Mouse (Mus musculus) c-Kit-positive CD71-positive TER-119-positive erythroid progenitor cells, embryonic 14.5 days (primary cell): ENCODE results near the gene Olfr1045.
"Not testable (repeated sequence)": the region's sequence is repeated elsewhere in the genome, so short reads cannot be mapped to it uniquely, and the experiment has no call there.

Source experiments
- DNase-seq: peaks from one replicate; pipeline ENCODE4 v3.0.0-alpha.2; 2013; ENCODE audit warnings: low spot score

Olfr1045 gene

DNA sequence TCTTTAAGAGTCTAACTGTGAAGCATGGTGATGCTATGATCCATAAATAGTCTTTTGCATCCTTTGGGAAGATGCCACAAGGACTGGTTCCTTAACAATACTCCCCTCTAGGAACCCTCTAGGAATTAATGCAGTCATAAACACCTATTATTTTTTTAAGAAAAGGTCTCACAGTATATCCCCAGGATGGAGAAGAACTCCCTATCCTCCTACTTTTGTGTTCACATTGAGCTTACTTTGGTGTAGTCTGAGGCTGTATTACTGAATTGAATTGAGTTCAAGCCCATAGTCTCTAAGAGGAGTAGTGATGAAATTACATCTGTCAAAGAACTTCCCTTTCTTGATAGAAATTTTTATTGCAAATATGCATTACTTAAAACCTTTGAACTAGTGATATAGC is at the start of gene Olfr1045:
Gene Olfr1045, minus strand, starts transcription at position 101 of the 400 bp plus-strand sequence.
- no peak for DNase-seq

DNA sequence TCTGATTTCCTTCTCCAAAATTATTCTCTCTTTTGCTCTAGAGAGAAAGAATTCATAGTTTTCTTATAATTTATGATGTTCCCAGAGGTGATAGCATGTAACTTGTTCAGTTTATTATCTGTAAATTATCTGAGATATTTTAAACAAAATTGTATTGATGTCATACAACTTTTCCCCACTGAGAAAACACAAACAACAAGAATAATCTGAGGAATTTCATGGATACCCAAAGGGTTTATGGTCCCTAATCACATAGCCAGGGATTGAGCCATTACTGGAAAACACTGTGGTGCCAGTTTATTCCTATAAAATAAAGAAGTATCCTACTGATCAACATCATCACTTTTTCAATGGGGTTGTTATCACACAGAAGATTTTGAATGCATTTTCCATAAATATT is 37.4 kb upstream of the Olfr1045 start, which contains the start of gene Olfr1048:
Gene Olfr1048, minus strand, starts transcription at position 101 of the 400 bp plus-strand sequence.
- DNase-seq, result no peak

DNA sequence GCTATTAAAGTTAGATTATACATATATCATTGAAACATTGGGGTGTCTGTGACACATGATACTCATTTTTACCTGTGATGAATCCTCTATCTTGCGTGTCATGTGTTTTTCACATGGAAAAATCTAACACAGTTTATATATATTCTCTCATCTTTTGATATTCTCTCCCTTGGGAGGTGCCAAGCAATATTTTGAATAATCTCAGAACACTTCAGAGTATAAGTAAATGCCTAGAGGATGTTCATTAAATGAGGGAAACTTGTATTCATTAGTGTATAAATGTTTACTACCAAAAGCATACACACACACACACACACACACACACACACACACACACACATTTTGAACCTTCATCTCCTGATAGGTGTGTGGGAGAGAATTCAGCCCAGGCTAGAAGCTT is 28.5 kb upstream of the Olfr1045 start, which contains the start of gene Olfr1047:
Gene Olfr1047, minus strand, starts transcription at position 101 of the 400 bp plus-strand sequence.
- DNase-seq, result no peak

DNA sequence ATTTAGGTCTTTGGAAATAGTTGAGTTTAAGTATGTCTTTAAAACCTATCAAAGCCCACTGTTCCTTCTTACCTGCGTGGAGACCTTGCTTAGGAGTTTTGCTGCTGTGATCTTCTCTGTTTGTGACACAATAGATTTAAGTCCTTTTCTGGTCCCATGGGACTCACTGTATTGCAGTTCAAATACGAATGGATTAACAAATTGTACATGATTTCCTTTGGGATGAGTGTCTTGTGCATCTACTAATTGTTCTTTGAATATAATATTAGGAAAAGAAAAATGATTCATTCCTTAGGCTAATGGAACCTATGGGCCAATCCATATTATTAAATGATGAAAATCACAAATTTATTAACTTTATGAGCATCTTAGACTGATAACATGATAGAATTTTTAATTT is 16.4 kb upstream of the Olfr1045 start, which contains the start of gene Olfr1046:
Gene Olfr1046, minus strand, starts transcription at position 101 of the 400 bp plus-strand sequence.
- no peak for DNase-seq

DNA sequence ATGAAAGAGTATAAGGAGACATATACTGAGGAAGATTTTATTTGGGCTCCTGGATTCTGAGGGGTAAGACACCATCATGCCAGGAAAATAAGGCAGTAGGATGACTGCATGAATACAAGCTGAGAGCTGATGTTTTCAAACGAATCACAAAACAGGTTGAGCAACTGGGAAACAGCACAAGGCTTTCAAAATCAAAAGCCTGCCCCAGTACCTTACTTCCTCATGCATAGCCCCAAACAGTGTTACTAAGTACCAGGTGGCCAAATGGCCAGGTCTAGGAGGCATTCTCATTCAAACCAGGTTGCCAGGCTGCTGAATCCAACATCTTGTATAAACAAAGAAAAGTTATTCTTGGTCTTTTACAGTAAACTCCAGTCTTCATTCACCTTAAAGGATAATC is 6.9 kb downstream of the Olfr1045 start:
- DNase-seq, result no peak

DNA sequence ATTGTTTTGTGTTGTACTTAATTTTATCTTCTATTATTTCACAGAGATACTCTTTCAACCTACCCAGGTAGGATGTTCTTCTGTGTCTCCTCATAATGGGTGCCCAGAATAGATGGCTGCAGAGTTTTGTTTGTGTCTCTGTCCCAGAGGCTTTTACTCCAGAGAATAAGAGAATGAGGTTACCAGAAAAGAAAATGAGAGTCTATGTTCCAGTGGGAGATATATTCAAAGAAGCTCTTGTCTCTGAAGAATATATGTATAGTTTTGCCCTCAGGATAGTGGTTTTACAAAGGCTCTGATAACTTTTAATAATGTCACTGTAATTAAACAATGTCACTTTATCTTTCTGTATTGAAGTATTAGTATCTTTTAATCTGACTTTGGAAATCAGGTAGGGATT is 17.2 kb downstream of the Olfr1045 start, which contains the start of gene Olfr52:
Gene Olfr52, minus strand, starts transcription at position 101 of the 400 bp plus-strand sequence.
- DNase-seq, result no peak

DNA sequence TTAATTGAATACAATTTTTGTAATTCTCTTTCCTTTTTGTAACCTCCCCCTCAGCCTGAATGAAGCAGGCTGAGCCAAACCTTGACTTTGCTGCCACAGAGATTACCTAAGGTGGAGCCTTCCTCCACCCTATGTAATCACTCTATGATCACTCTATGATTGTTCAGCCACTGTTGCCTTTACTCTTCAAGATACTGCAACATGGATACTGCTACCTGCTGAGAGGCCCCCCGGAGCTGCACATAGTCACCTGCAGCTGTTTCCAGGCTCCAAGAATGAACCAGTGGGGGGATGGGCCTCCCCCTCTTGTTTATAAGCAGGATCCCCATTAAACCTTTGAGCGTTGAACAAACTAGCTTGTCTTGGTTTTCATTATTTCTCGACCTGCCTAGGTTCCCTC is 22.9 kb downstream of the Olfr1045 start:
- no peak for DNase-seq

DNA sequence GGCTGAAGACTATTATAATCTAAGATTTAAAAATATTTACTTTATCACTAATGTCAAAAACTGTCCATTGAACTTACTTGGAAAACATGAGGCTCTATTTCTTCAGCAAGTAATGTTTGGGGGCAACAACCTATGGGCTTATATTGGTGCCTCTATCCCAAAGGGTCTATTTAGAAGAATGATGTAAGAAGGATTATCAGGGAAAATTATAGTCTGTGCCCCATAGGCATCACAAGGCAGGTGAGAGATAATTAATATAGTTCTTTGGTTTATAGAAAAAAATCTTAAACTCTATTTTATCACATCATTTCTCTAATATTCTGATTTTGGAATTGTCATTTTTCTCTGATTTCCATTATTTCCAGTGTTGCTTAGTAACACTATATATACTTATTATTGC is 25.1 kb downstream of the Olfr1045 start, which contains the start of gene Olfr1044:
Gene Olfr1044, minus strand, starts transcription at position 101 of the 400 bp plus-strand sequence.
- DNase-seq, result no peak

DNA sequence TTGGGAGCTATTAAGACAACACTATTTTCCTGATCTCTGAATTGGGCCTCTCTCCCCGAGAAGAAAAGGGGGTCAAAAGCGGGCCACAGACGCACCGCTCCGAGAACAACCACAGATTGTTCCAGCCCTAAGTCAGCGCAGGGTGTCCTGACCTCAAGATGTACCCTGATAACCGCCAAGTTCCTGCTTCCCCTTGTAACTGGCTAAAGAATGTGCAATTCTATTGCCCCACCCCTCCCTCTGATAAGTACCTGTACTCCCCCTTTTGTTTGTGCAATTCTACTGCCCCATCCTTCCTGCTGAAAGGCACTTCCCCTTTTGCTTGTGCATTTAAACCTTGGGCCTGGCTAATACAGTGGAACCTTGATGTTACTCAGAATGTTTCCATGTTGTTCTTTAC is 27.4 kb downstream of the Olfr1045 start:
- DNase-seq, result not testable (repeated sequence)

DNA sequence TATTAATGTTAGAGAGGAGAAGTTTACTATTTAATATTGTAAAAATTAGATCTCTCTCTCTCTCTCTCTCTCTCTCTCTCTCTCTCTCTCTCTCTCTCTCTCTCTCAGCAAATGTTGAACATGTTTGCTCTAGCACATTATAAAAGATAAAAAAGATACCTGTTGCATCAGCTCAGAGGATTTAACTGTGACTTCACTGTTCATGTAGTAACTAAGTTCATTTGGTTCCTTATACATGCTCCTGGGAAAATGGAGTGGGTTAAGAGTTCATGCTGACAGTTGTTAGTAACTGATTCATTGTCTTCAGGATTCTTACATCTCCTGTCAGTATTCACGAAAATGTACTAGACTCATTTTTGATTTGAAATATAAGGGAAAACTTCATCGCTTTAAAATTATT is 35.4 kb downstream of the Olfr1045 start, which contains the start of gene Olfr1043:
Gene Olfr1043, minus strand, starts transcription at position 101 of the 400 bp plus-strand sequence.
- DNase-seq, result no peak

DNA sequence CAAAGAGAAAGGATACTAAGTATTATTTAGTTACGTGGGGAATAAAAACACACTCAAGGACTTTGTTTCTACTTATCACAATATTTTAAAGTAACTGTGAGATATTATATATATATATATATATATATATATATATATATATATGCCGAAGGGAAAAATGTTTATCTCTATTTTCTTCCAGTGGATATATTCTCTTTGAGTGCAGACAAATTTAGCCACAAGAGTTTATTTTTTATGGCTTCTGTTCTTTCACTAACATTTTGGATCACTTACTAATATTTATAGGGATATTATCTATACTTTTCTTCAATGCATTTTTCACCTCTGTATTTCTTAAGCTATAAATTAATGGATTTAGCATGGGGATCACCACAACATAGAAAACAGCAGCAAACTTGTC is 41.1 kb downstream of the Olfr1045 start, which contains the start of gene Olfr1042:
Gene Olfr1042, minus strand, starts transcription at position 101 of the 400 bp plus-strand sequence.
- DNase-seq, result no peak

DNA sequence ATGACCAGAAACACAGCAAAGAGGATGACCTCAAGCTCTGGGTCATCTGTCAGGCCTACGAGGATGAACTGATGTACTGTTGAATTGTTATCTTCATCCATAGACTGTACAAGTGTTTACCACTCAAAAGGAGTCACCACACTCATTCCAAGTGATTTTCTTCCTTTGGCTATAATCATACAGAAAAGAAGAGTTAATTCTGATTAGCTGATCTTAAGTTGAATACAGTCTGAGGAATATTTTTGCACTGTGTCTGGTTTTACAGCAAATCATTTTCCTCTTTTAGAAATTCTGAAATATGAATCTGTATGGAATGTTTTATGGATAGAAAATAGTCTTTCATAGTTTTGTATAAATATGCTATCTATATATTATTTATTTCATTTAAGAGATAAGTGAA is 56.2 kb downstream of the Olfr1045 start, which contains the start of gene Olfr1040:
Gene Olfr1040, minus strand, starts transcription at position 101 of the 400 bp plus-strand sequence.
- DNase-seq, result no peak
